Mouse (Mus musculus): ENCODE measurements around the gene Appl2. TPM values are rescaled to one million over a fixed set of nuclear protein-coding genes. Genes with fewer than 3 reads are reported as not detected.

Gene Appl2
- total and polyA plus RNA-seq, 3 experiments, result 11.1 to 26.3 (median 15.7) TPM

DNA sequence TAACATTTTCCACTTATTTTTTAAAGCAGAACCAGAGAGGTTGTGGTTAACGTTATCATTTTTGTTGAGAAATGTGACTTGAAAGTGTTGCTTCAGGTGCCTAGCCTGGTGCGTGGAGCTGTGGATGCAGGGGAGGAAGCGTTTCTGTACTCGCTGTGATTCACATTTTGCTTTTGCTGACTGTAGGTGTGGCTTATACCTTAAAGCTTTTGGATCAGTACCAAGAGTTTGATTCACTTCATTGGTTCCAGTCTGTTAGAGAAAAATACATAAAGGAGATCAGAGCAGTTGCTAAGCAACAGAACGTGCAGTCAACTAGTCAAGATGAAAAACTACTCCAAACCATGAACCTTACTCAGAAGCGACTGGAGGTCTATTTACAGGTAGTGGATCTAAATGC lies 57.7 kb downstream of the Appl2 start:
- ATAC-seq (ENCODE audit: extremely low read depth, insufficient number of reproducible peaks, low FRiP score, poor library complexity, severe bottlenecking) (no peak), DNase-seq (ENCODE audit: low spot score) (no peak)
- no peaks in the 10 kb centered on the region for H3K27me3 ChIP-seq (ENCODE audit: insufficient read depth, low read length)
- TF ChIP-seq CTCF (IDR thresholded peaks at IDR 0.05; ENCODE audit: low read depth, low read length), result no peak
- TF ChIP-seq GATA2 (IDR thresholded peaks at IDR 0.05; ENCODE audit: borderline replicate concordance, low read depth, low read length), result no peak
- no peak for TF ChIP-seq TAL1 (conservative IDR thresholded peaks at IDR 0.05; ENCODE audit: low read depth, low read length)
- TF ChIP-seq GATA1 (IDR thresholded peaks at IDR 0.05; ENCODE audit: borderline replicate concordance, low read length), result no peak
- no peak for TF ChIP-seq POLR2AphosphoS5 (IDR thresholded peaks at IDR 0.05; ENCODE audit: insufficient replicate concordance, low read depth, low read length)
- no peak overlapping the region for H3K4me3 ChIP-seq (ENCODE audit: low read depth, low read length)
- peaks cover 88% of the 10 kb centered on the region for H3K36me3 ChIP-seq (replicated peaks)
- no peaks in the 10 kb centered on the region for H3K9me3 ChIP-seq (replicated peaks)
- H3K4me1 ChIP-seq (ENCODE audit: insufficient read depth, low read depth, low read length), result no peaks in the 10 kb centered on the region

DNA sequence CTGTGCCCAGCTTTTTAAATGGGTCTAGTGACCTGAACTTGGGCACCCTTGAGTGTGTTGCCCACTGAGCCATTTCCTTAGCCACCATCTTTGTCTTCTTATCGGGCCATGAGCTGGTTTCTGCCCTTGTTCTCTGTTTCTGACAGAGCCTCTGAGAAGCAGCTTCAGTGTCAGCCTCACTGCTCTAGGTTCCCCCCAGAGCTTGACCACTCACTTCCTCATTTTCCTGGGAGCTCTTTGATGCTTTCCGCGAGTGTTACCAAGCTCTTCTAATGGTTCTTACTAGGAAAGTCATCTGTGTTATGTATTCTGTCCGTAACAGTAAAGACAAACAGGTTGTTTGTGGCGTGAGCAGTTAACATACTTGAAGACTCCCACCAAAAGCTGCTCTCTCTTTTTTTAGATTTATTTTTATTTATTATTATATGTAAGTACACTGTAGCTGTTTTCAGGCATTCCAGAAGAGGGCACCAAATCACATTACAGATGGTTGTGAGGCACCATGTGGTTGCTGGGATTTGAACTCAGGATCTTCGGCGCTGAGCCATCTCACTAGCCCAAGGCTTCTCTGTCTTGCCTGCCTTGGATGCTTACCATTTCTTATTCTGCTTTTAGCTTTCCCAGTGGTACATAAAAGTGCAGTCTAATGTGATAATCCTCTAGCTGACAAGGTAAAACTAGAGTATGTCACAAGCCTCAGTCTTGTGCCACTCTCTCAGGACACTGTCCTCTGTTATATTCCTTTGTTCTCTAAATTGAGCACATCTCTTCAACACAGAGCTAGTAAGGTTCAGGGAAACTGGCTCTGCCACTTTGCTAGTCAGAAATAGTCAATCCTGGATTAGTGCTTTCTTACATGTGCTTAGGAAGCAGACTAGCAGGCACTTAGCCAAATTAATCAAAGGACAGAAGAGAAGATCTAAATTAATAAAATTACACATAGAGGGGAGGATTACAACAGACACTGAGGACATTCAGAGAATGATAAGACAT lies 82.8 kb downstream of the Appl2 start:
- no peak for ATAC-seq (ENCODE audit: extremely low read depth, insufficient number of reproducible peaks, low FRiP score, poor library complexity, severe bottlenecking)
- Histone ChIP-seq H3K9me3 (replicated peaks) (no peaks in the 10 kb centered on the region), H3K36me3 (replicated peaks) (peaks cover 89% of the 10 kb centered on the region), H3K27me3 (ENCODE audit: insufficient read depth, low read length) (no peaks in the 10 kb centered on the region), H3K4me3 (ENCODE audit: low read depth, low read length) (no peak overlapping the region), H3K4me1 (ENCODE audit: insufficient read depth, low read depth, low read length) (peaks cover 5% of the 10 kb centered on the region; the same call in 1 of the 2 replicates)
- peak; percentile 1 for DNase-seq (ENCODE audit: low spot score)
- no peak for TF ChIP-seq GATA1 (IDR thresholded peaks at IDR 0.05; ENCODE audit: borderline replicate concordance, low read length)
- TF ChIP-seq GATA2 (IDR thresholded peaks at IDR 0.05; ENCODE audit: borderline replicate concordance, low read depth, low read length), result no peak
- no peak for TF ChIP-seq CTCF (IDR thresholded peaks at IDR 0.05; ENCODE audit: low read depth, low read length)
- no peak for TF ChIP-seq TAL1 (conservative IDR thresholded peaks at IDR 0.05; ENCODE audit: low read depth, low read length)
- TF ChIP-seq POLR2AphosphoS5 (IDR thresholded peaks at IDR 0.05; ENCODE audit: insufficient replicate concordance, low read depth, low read length), result no peak

- peaks cover 5% of the 10 kb centered on the region; the same call in 1 of the 2 replicates for H3K4me1 ChIP-seq (ENCODE audit: insufficient read depth, low read depth, low read length)
- no peak for TF ChIP-seq CTCF (IDR thresholded peaks at IDR 0.05; ENCODE audit: low read depth, low read length)
- no peak for TF ChIP-seq POLR2AphosphoS5 (IDR thresholded peaks at IDR 0.05; ENCODE audit: insufficient replicate concordance, low read depth, low read length)
- no peak for TF ChIP-seq GATA1 (IDR thresholded peaks at IDR 0.05; ENCODE audit: borderline replicate concordance, low read length)
- no peak for TF ChIP-seq GATA2 (IDR thresholded peaks at IDR 0.05; ENCODE audit: borderline replicate concordance, low read depth, low read length)
- TF ChIP-seq TAL1 (conservative IDR thresholded peaks at IDR 0.05; ENCODE audit: low read depth, low read length), result no peak
- DNase-seq (ENCODE audit: low spot score), result no peak
- peaks cover 91% of the 10 kb centered on the region for H3K36me3 ChIP-seq (replicated peaks)
- no peak for ATAC-seq (ENCODE audit: extremely low read depth, insufficient number of reproducible peaks, low FRiP score, poor library complexity, severe bottlenecking)
- no peaks in the 10 kb centered on the region for H3K9me3 ChIP-seq (replicated peaks)
- no peak overlapping the region for H3K4me3 ChIP-seq (ENCODE audit: low read depth, low read length)
- H3K27me3 ChIP-seq (ENCODE audit: insufficient read depth, low read length), result no peaks in the 10 kb centered on the region
Observed at GRCm38 (mm10) chr10:83563005-83563404, 85.5 kb downstream of the Appl2 start.

Other genes with a start within 250 kb of the Appl2 start
- not detected in 2 replicates for gene Aldh1l2, start 114.6 kb downstream of the Appl2 start, total RNA-seq (2014; fragmentation: Nextera tagmentation)
- gene Aldh1l2, start 114.6 kb downstream of the Appl2 start, total RNA-seq (2017), result under 0.01 and 0.27 TPM in 2 replicates
- gene Aldh1l2, start 114.6 kb downstream of the Appl2 start, polyA plus RNA-seq (2012), result not detected in 2 replicates
- gene Washc4, start 105.0 kb downstream of the Appl2 start, total RNA-seq (2014; fragmentation: Nextera tagmentation), result 46.0 and 48.3 TPM in 2 replicates
- 57.4 and 61.5 TPM in 2 replicates for gene Washc4, start 105.0 kb downstream of the Appl2 start, total RNA-seq (2017)
- gene Washc4, start 105.0 kb downstream of the Appl2 start, polyA plus RNA-seq (2012), result 1.5 and 2.3 TPM in 2 replicates
- not detected in 2 replicates for gene 1500009L16Rik, start 74.1 kb upstream of the Appl2 start, total RNA-seq (2014; fragmentation: Nextera tagmentation)
- 0.12 and 0.22 TPM in 2 replicates for gene 1500009L16Rik, start 74.1 kb upstream of the Appl2 start, total RNA-seq (2017)
- not detected in 2 replicates for gene 1500009L16Rik, start 74.1 kb upstream of the Appl2 start, polyA plus RNA-seq (2012)